Mouse (Mus musculus) adipocyte (in vitro differentiated cells): ENCODE measurements around the gene Nrxn3.

Source experiments
- DNase-seq: peaks from one replicate; pipeline ENCODE4 v3.0.0-alpha.2; 2016; ENCODE audit warnings: low spot score

Nrxn3 gene

DNA sequence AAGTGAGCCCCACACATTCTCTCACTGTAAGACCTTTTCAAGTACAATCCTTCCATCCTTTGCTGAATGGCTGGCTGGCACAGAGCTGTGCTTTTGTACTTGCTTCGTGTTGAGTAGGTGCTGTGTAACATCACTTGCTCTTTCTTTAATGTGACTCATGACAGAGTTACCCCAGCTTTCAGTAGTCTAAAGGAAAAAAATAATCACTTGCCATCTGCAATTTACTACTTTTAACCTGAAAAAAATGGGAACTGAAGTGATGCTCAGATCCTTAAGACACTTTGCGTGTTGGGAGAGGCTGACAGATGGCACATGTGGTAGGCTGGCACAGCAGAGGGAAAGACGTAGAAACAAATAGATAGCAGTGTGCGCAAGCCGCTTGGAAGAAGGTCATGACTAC lies 987.8 kb downstream of the Nrxn3 start:
- no peak for DNase-seq

DNA sequence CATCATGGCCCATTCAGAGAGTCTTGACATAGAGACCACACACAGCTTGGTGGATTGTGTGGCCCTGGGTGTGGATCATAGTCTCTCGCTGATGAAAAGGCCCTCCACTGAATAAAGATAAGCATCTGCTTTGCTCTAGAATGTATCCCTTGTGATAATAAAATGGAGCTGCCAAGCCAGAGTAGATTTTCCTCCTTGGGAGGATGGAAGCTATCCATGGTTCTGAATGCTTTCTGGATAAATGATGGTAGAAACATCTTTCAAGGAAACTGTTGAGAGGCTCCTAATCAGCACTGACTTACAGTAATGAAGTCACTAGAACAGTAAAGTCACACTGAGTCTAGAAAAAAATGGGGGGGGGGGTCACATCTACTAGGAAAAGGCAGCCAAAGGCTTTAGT lies 989.1 kb downstream of the Nrxn3 start:
- no peak for DNase-seq

DNA sequence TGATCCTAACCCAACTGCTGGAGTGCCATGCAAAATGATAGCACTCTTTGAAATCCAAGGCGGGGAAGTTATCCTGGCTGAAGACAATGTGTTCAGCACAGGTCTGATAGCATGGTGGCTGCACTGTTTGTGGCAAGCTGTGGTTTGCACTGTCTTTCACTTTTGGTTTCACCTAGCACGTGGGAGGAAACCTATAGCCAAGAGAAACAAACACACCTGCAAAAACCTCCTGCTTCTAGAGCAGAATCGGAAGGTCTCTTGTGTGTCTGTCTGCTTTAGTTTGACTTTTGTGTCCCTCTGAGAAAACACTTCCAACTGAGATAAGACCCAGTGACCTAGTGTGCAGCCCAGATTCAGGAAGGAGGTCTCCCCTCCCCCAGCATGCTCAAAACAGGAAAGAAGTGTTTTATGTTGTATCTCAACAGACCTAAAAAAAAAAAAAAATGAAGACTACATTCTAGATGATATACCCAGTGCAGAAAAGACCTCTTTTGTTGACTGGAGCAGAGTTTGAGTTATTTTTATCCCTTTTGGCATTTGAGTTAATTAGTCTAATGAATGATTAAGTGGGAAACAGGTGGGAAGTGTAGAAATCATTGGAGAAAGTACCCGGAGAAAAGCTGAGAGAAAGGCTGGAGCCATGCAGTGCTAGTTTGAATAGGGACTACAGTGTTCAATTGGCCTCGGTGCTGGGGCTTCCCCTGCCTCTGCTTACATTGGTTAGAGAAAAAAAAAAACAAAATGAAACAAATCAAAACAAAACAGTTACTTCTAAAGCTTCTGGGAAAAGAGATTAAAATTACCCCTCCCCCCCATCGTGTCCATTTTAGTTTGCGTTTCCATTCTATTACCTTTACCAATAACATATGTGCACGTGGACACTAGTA lies 996.8 kb downstream of the Nrxn3 start:
- no peak for DNase-seq

- no peak for DNase-seq
These were observed 998.3 kb downstream of the Nrxn3 start for GRCm38 (mm10) chr12:89720945-89721344.

- DNase-seq, result no peak
These were observed 999.8 kb downstream of the Nrxn3 start for GRCm38 (mm10) chr12:89722462-89722861.

- no peak for DNase-seq
These were observed 1001.4 kb downstream of the Nrxn3 start for GRCm38 (mm10) chr12:89724048-89724447.

DNA sequence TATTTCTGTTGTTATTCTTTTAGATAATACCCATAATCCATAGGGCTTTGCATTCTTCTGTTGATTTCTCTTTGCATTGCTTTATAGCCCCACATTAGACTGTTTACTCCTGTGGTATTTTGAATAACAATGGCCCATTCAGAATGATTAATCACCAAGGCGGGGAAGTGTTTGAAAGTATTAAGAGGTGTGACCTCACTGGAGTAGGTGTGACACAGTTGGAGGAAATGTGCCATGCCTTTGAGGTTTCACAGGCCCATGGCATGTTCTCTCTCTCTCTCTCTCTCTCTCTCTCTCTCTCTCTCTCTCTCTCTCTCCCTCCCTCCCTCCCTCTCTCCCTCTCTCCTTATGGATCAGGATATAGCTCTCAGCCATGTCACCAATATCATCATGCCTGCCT lies 1019.6 kb downstream of the Nrxn3 start:
- DNase-seq, result no peak

DNA sequence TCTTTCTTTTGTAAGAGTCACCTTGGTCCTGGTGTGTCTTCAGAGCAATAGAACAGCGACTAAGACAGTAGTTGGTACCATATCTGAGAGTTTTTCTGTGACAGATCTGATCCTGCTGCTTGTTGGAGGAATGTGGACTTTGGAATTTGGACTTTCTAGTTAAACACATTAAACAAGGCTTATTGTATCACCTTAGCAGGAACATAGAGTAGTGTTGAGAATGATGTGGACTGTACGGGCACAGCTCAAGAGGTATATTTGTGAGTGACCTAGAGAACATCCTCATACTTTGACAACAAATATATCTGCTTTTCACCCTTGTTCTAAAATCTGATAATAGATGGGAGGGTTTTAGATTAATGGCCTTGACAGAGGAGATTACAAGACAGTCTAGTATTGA lies 1020.1 kb downstream of the Nrxn3 start:
- DNase-seq, result no peak

DNA sequence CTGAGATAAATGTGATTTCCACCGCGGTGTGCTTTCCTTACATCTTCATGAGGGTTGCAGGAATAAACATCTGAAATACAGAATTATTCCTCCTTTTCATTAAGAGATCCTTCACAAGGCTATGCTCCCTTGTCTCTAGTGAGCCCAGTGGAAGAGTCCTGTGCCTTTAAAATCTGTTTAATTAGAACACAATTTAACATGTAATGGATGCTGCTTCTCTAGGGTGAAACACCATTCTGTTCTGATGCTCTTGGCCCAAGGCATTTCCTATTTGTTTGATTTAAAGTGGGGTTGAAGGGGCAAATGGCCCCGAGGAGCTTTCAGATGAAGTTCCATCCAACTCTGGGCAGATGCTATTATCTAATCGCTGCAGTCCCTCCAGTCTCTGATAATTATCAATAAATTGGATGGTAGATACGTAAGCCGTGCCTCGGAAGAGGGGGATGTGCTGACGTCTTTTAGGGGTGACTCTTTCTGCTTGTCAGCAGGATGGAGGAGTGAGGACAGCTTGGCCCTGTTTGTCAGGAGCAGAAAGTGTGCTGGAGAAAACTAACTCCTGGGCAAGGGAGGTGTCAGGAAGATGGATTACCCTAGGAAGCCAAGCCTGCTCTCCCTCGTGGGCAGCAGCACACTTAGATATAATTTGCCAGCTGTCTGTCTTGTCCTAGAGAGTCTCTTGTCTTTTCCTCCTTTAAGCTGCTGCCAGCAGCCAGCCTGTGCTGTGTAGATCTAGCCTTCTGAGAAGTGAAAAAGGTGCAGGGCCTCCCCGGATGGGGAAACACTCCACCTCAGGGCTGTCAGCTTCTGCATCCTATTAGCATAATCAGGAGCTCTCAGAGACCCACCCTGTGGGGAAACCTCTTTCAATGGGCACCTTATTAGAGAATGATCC lies 1041.8 kb downstream of the Nrxn3 start:
- DNase-seq, result no peak

- no peak for DNase-seq
These were observed 1042.5 kb downstream of the Nrxn3 start for GRCm38 (mm10) chr12:89765179-89765578.

DNA sequence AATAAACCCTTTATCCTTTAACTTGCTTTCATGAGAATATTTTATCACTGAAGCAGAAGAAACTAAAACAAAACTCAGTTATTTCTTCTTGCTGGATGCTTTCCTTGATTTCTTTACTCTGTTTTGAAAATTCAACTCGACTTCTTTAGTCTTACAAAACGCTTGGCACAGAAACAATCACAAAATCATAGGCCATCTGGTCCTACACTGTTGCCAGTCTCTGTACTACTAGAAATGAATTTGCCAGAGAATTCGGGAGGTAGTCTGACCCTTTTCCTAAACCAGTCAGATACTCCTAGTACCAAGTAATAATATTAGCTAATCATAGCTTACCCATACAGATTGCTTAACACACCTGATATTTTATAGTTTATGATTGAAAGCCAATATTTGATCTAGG lies 1066.1 kb downstream of the Nrxn3 start:
- no peak for DNase-seq

GRCm38 (mm10) chr12:89789981-89790380 lies 1067.3 kb downstream of the Nrxn3 start:
- DNase-seq, result no peak

GRCm38 (mm10) chr12:89791829-89792228 lies 1069.2 kb downstream of the Nrxn3 start:
- DNase-seq, result no peak

GRCm38 (mm10) chr12:89794741-89795140 lies 1072.1 kb downstream of the Nrxn3 start:
- DNase-seq, result no peak

DNA sequence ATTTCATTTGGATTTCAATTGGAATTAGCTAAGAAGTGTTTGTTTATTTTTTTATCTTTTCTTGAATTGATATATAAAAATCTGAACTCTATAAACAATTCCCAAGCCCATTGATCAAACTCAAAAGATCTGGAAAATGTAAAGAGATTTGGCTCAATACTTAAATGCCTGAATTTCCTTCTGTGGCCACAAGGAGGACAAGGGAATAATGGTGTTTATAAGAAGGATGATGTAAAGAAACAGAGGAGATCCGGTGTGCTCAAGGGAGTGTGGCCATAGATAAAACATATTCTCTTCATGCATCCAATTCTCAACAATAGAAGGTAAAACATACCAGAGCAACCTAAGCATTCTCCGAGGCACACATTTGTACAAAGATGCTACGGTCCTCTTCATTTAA lies 1085.5 kb downstream of the Nrxn3 start:
- no peak for DNase-seq

GRCm38 (mm10) chr12:89810146-89810545 lies 1087.5 kb downstream of the Nrxn3 start:
- DNase-seq, result no peak

DNA sequence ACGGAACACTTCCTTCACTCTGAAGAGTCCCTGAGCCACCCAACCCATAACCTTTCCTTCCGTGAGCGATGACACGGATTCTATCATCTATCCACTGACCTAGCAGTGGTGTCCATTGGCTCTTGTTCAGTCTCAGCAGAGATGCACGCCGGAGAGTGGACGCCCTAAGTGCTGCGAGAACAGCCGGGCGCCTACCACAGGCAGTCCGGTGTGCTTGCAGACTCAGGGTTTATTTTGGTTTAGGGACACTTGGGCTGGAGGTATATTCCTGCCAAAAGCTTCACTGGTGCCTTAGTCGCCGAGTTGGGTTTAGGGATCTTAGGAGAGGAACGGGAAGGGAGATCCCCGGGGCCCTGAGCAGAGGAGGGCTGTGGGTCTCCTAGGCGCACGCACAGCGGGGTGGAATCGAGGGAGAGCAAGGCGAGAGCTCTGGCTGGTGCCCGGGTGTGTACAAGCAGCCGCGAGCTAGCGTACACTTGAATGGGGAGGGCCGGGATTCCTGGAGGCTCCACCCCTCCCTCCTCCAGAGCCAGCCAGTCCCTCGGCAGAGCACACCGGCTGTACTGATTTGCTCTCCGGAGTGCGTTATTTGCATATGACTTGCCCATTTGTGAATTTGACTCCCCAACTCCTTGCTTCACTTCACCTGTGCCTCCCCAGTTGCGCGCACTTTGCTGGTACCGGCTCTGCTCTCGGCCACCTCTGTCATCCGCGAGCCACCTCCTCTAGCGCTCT lies 1089.3 kb downstream of the Nrxn3 start:
- no peak for DNase-seq

DNA sequence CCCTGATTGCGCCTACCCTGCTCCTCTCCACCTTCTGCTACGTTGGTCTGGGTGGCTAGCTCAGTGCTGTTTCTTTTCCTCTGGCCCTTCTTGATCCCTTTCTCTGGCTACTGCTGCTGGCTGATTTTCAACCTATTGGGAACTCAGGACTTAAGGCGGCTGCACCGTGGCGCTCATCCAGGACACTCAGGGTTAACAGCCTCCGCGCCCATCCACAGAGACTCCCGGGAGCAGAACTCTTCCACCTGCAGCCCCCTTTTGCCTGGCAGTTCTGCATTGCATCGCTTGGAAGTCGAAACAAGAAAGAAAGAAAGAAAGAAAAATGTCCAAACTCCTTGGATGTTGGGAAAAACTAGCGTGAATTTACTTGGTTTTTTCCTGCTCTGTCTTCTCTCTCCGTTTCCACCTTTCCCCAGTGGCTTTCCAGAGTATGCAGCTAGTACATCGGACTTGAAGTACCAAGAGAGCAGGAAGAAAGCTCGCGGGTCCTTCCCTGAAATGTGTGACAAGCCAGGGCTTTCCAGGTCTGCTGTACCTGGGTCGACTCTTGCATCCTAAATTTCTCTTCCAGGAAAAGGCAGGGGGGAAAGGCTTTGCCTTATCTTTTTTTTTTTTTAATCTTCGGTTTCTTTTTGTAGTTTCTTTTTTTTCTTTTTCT lies 1090.0 kb downstream of the Nrxn3 start:
- DNase-seq, result no peak

DNA sequence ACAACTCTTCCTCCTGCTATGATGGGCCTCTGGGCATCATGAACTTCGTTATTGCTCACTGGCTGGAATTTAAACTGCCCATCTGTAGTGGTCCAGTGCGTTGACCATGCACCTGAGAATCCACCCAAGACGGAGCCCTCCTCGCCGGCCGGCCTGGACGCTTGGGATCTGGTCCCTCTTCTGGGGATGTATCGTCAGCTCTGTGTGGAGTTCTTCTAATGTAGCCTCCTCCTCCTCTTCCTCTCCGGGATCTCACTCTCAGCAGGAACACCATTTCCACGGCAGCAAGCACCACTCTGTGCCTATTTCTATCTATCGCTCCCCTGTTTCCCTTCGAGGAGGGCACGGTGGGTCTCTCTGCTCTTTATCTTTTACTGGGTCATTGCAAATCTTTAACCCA lies 1090.6 kb downstream of the Nrxn3 start:
- no peak for DNase-seq

DNA sequence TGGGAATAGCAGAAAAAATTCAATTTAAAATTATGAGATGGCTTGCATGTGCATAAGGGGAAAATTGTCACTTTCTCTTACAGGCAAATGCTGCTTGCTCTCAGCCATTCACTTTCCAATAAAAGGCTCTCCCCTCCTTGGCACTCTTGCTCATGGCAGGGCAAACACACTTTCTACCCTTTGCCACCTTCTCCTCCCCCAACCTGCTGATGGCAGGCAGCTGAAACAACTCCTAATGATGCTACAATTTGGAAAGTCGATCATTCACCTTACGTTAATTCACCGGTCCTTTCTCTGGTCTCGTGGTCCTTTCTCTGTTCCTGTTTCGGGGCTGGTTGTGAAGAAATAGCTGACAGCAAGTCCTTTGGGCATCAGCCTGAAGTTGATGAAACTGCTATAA lies 1091.0 kb downstream of the Nrxn3 start:
- no peak for DNase-seq

GRCm38 (mm10) chr12:89814536-89814935 lies 1091.9 kb downstream of the Nrxn3 start:
- no peak for DNase-seq
